Mouse (Mus musculus): ENCODE measurements around the gene Tuba8.

DNA sequence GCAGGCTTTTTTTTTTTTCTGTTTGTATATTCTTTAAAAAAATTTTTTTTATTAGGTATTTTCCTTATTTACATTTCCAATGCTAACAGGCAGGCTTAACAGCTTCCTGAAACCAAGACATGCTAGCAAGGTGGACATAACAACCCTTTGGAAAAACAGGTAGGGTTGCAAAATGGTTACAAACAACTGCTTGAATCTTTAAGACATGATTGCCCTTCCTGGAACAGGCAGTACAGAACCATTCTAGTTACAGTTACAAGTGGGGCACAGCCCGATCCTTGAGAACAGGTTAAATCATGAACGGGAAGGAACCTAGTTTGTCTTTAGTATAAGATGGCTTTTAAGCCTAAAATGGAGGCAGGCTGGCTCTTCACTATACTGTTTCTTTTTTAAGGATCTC is 25.9 kb downstream of the Tuba8 start:
- TF ChIP-seq POLR2A (IDR thresholded peaks at IDR 0.05; ENCODE audit: extremely low read depth, insufficient read depth, low read length) = no peak
- TF ChIP-seq CTCF (IDR thresholded peaks at IDR 0.05; ENCODE audit: extremely low read depth, insufficient read depth, low read length) = no peak

Data from cortical plate, adult 2 months (tissue).